In the genomic region with DNA sequence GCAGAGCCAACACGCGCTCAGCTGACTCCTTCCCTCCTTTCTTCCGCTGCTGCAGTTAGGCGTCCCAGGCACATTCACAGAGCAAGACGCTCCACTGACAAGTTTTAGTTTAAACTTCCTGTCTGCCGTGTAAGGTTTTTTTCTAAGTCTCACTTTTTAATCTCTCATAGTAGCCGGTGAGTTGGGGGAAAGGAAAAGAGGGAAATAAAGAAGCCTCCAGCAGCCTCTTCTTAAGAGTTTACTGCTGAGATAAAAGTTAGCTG, we compare ENCODE assay signal across 9 mouse cellular contexts. TPM values are rescaled to one million over a fixed set of nuclear protein-coding genes. Genes with fewer than 3 reads are reported as not detected.
DNase-seq lines count a peak whose midpoint lies in the region; ATAC-seq and TF ChIP-seq lines count a peak whose summit lies in the region.
"Had no signal": no experiment of that assay in that cellular context is flagged by ENCODE, and none has a peak within 500 bp of the region (broad histone marks: within the 10 kb centered on the region; RNA-seq: fewer than 3 reads in every experiment).

No protein-coding gene starts in this region.

- 16% methylated on average over 7 of the region's 7 CpGs for WGBS in kidney, postnatal 0 days
- WGBS in embryonic facial prominence, embryonic 12.5 days, result 7% methylated on average over 7 of the region's 7 CpGs
- 20% methylated on average over 7 of the region's 7 CpGs for WGBS in forebrain, embryonic 14.5 days
- WGBS in limb, embryonic 15.5 days, result 23% methylated on average over 7 of the region's 7 CpGs

- TF ChIP-seq CTCF in kidney, postnatal 0 days (IDR thresholded peaks at IDR 0.05; ENCODE audit: low read depth), result no peak

- H3K4me1 ChIP-seq in kidney, postnatal 0 days (replicated peaks; ENCODE audit: insufficient read depth, low read length), result peaks cover 15% of the 10 kb centered on the region
- peaks cover 81% of the 10 kb centered on the region for H3K4me1 ChIP-seq in embryonic facial prominence, embryonic 12.5 days
- H3K4me1 ChIP-seq in forebrain, embryonic 14.5 days (ENCODE audit: control insufficient read depth, insufficient read depth, low read length), result peaks cover 15% of the 10 kb centered on the region
- peaks cover 74% of the 10 kb centered on the region for H3K4me1 ChIP-seq in limb, embryonic 15.5 days

- no peak for ATAC-seq in kidney, postnatal 0 days (replicated peaks; ENCODE audit: low FRiP score, low read depth)
- no peak for ATAC-seq in embryonic facial prominence, embryonic 12.5 days (ENCODE audit: insufficient number of reproducible peaks, insufficient read depth, low FRiP score, low TSS enrichment)
- ATAC-seq in forebrain, embryonic 14.5 days, result no peak
- no peak for ATAC-seq in limb, embryonic 15.5 days (ENCODE audit: insufficient number of reproducible peaks, low FRiP score, low TSS enrichment, low read depth)

- H3K27me3 ChIP-seq in kidney, postnatal 0 days (ENCODE audit: insufficient read depth, low read length), result no peaks in the 10 kb centered on the region
- no peaks in the 10 kb centered on the region for H3K27me3 ChIP-seq in embryonic facial prominence, embryonic 12.5 days
- H3K27me3 ChIP-seq in forebrain, embryonic 14.5 days (replicated peaks; ENCODE audit: control insufficient read depth, insufficient read depth, low read length), result no peaks in the 10 kb centered on the region
- no peaks in the 10 kb centered on the region for H3K27me3 ChIP-seq in limb, embryonic 15.5 days
- H3K27me3 ChIP-seq: Patski had no signal

- H3K9me3 ChIP-seq in kidney, postnatal 0 days (replicated peaks; ENCODE audit: low read length), result no peaks in the 10 kb centered on the region
- no peaks in the 10 kb centered on the region for H3K9me3 ChIP-seq in embryonic facial prominence, embryonic 12.5 days
- no peaks in the 10 kb centered on the region for H3K9me3 ChIP-seq in forebrain, embryonic 14.5 days (replicated peaks; ENCODE audit: control insufficient read depth, low read length)
- no peaks in the 10 kb centered on the region for H3K9me3 ChIP-seq in limb, embryonic 15.5 days

- peak; percentile 63 for DNase-seq in kidney, postnatal 0 days (ENCODE audit: low spot score)
- DNase-seq in kidney, adult 11 months, result no peak
- no peak for DNase-seq in forebrain, embryonic 14.5 days (ENCODE audit: low spot score)
- no peak for DNase-seq in MN1 (ENCODE audit: low spot score)
- no peak for DNase-seq in right cerebral cortex, adult 2 months (ENCODE audit: low spot score in 2 of 2)

- peak overlapping the region; percentile 79 for H3K27ac ChIP-seq in kidney, postnatal 0 days
- peak overlapping the region; percentile 96 for H3K27ac ChIP-seq in embryonic facial prominence, embryonic 12.5 days
- no peak overlapping the region for H3K27ac ChIP-seq in forebrain, embryonic 14.5 days (ENCODE audit: low read depth, low read length)
- H3K27ac ChIP-seq in limb, embryonic 15.5 days, result peak overlapping the region; percentile 94
- H3K27ac ChIP-seq: liver, embryonic 14.5 days had no signal

- H3K4me3 ChIP-seq in kidney, postnatal 0 days (replicated peaks; ENCODE audit: low read depth, low read length), result no peak overlapping the region
- 0 out of 2 replicates have a peak overlapping the region, but pooled peaks have one; percentile 0 for H3K4me3 ChIP-seq in embryonic facial prominence, embryonic 12.5 days
- H3K4me3 ChIP-seq in forebrain, embryonic 14.5 days (ENCODE audit: low read depth, low read length), result no peak overlapping the region
- H3K4me3 ChIP-seq in limb, embryonic 15.5 days, result no peak overlapping the region

- H3K36me3 ChIP-seq in kidney, postnatal 0 days (ENCODE audit: insufficient read depth, low read length), result no peaks in the 10 kb centered on the region
- H3K36me3 ChIP-seq in embryonic facial prominence, embryonic 12.5 days, result no peaks in the 10 kb centered on the region
- H3K36me3 ChIP-seq in forebrain, embryonic 14.5 days (ENCODE audit: control insufficient read depth, insufficient read depth, low read length), result no peaks in the 10 kb centered on the region
- no peaks in the 10 kb centered on the region for H3K36me3 ChIP-seq in limb, embryonic 15.5 days

- H3K9ac ChIP-seq in kidney, postnatal 0 days (ENCODE audit: low read depth, low read length), result peak overlapping the region; percentile 37; the same call in 1 of the 2 replicates
- peak overlapping the region; percentile 44; the same call in 1 of the 2 replicates for H3K9ac ChIP-seq in embryonic facial prominence, embryonic 12.5 days
- no peak overlapping the region; the same call in 1 of the 2 replicates for H3K9ac ChIP-seq in forebrain, embryonic 14.5 days (ENCODE audit: low read length)
- no peak overlapping the region for H3K9ac ChIP-seq in limb, embryonic 15.5 days
- H3K9ac ChIP-seq: liver, embryonic 14.5 days had no signal

- no peak overlapping the region for H3K4me2 ChIP-seq in kidney, postnatal 0 days (ENCODE audit: low read length)
- H3K4me2 ChIP-seq in embryonic facial prominence, embryonic 12.5 days (replicated peaks), result peak overlapping the region; percentile 36
- H3K4me2 ChIP-seq in forebrain, embryonic 14.5 days (ENCODE audit: low read length), result 0 out of 2 replicates have a peak overlapping the region, but pooled peaks have one; percentile 2
- H3K4me2 ChIP-seq in limb, embryonic 15.5 days, result no peak overlapping the region

RNA-seq across cellular contexts. Expression of a gene that starts 25.0 kb away (rescaled TPM):
- polyA plus RNA-seq in kidney, postnatal 0 days (2015; fragmentation: Nextera tagmentation; extraction: Ambion mirVana), result not detected in 2 replicates
- polyA plus RNA-seq in embryonic facial prominence, embryonic 12.5 days (2016; fragmentation: Nextera tagmentation; extraction: Ambion mirVana), result not detected in 2 replicates
- polyA plus RNA-seq in forebrain, embryonic 14.5 days (2014; fragmentation: Nextera tagmentation; extraction: Ambion mirVana), result 0.18 TPM in 1 of 2 replicates, not detected in the other
- not detected in 2 replicates for polyA plus RNA-seq in limb, embryonic 15.5 days (2015; fragmentation: Nextera tagmentation; extraction: Ambion mirVana)
- polyA plus RNA-seq: liver, embryonic 14.5 days; Patski had no signal

RNA-seq across cellular contexts. Expression of a gene that starts 35.5 kb away (rescaled TPM):
- 41.4 and 43.7 TPM in 2 replicates for polyA plus RNA-seq in kidney, postnatal 0 days (2015; fragmentation: Nextera tagmentation; extraction: Ambion mirVana)
- polyA plus RNA-seq in embryonic facial prominence, embryonic 12.5 days (2016; fragmentation: Nextera tagmentation; extraction: Ambion mirVana), result 44.1 and 48.3 TPM in 2 replicates
- polyA plus RNA-seq in forebrain, embryonic 14.5 days (2014; fragmentation: Nextera tagmentation; extraction: Ambion mirVana), result 37.2 and 40.8 TPM in 2 replicates
- 48.2 and 51.4 TPM in 2 replicates for polyA plus RNA-seq in limb, embryonic 15.5 days (2015; fragmentation: Nextera tagmentation; extraction: Ambion mirVana)

Comparison
In these comparisons a context has a peak if more than half of its experiments do, and no peak if none do; other contexts are left out.
1. H3K4me2 ChIP-seq: peak in embryonic facial prominence, embryonic 12.5 days (single experiment) and forebrain, embryonic 14.5 days (single experiment); none in kidney, postnatal 0 days (single experiment) and limb, embryonic 15.5 days (single experiment).
2. H3K9ac ChIP-seq: peak in kidney, postnatal 0 days (single experiment) and embryonic facial prominence, embryonic 12.5 days (single experiment); none in forebrain, embryonic 14.5 days (single experiment) and limb, embryonic 15.5 days (single experiment).